30 mouse cellular contexts compared by ENCODE assay signal in the genomic region with DNA sequence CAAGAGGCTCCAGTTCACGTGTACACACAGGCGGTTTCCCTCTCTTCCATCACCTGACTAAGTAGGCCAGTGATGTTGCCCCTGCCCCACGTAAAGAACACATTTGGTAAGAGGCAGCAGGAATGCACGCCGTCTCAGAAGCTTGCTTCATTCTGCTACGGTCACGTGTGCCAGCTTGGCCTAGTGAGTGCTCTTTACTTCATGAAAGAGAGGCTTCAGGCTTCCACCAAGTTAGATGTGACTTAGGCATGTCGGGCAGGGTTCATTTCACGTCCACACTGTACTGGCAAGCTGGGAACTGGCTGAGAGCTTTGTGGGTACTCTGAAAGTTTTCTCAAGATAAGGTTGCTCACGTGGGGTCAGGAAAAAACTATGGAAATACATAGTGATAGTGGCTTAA. TPM values are rescaled to one million over a fixed set of nuclear protein-coding genes. Genes with fewer than 3 reads are reported as not detected.
"Had no signal": no experiment of that assay in that cellular context is flagged by ENCODE, and none has a peak within 500 bp of the region (broad histone marks: within the 10 kb centered on the region; RNA-seq: fewer than 3 reads in every experiment).

No protein-coding gene starts in this region.

- DNase-seq: kidney, adult 11 months; kidney, adult 8-10 months; kidney, postnatal 10 days; kidney, postnatal 36 days; layer of hippocampus, postnatal 36 days; liver, embryonic 13.5 days; midbrain, embryonic 14.5 days; right cerebral cortex, adult 18-20 months; right cerebral cortex, postnatal 25 days; spleen, adult 18-20 months; thymus, adult 18-20 months; thymus, postnatal 4 days had no signal

- H3K27me3 ChIP-seq: intestine, embryonic 15.5 days; kidney, embryonic 15.5 days; liver, embryonic 13.5 days; lung, embryonic 15.5 days; stomach, embryonic 15.5 days had no signal

- ATAC-seq: intestine, embryonic 15.5 days had no signal

- H3K36me3 ChIP-seq: lung, embryonic 15.5 days had no signal

- H3K27ac ChIP-seq: intestine, embryonic 15.5 days; kidney, embryonic 15.5 days; left cerebral cortex, adult 2 months; liver, embryonic 13.5 days; lung, embryonic 15.5 days; macrophage; stomach, embryonic 15.5 days had no signal

- H3K4me2 ChIP-seq: intestine, embryonic 15.5 days; kidney, embryonic 15.5 days; liver, embryonic 13.5 days; lung, embryonic 15.5 days; midbrain, embryonic 11.5 days; stomach, embryonic 15.5 days had no signal

- H3K4me3 ChIP-seq: intestine, embryonic 15.5 days; kidney, embryonic 15.5 days; left cerebral cortex, adult 2 months; liver, embryonic 13.5 days; lung, embryonic 15.5 days; stomach, embryonic 15.5 days had no signal

- H3K9me3 ChIP-seq: intestine, embryonic 15.5 days; kidney, embryonic 15.5 days; liver, embryonic 13.5 days; lung, embryonic 15.5 days; stomach, embryonic 15.5 days had no signal

- H3K9ac ChIP-seq: intestine, embryonic 15.5 days; kidney, embryonic 15.5 days; liver, embryonic 13.5 days; lung, embryonic 15.5 days; stomach, embryonic 15.5 days had no signal

- H3K4me1 ChIP-seq: intestine, embryonic 15.5 days; kidney, embryonic 15.5 days; lung, embryonic 15.5 days; stomach, embryonic 15.5 days had no signal

RNA-seq across cellular contexts. Expression of a gene that starts 32.9 kb away (rescaled TPM):
- total RNA-seq: layer of hippocampus, adult 8-10 months; layer of hippocampus, postnatal 10 days; left cerebral cortex, adult 2 months; left cerebral cortex, postnatal 10 days; liver, adult 2 months; megakaryocyte-erythroid progenitor cell, adult 5-6 weeks; midbrain, postnatal 0 days had no signal
- polyA plus RNA-seq: intestine, embryonic 15.5 days; limb, embryonic 11.5 days; liver, adult 2 months; liver, embryonic 13.5 days; liver, embryonic 16.5 days; lung, embryonic 15.5 days; macrophage; midbrain, embryonic 11.5 days; midbrain, embryonic 14.5 days; midbrain, postnatal 0 days; neural tube, embryonic 11.5 days; stomach, embryonic 15.5 days had no signal

RNA-seq across cellular contexts. Expression of a gene that starts 59.5 kb away (rescaled TPM):
- total RNA-seq: layer of hippocampus, adult 8-10 months; layer of hippocampus, postnatal 10 days; layer of hippocampus, postnatal 36 days; left cerebral cortex, adult 2 months; left cerebral cortex, postnatal 10 days; left cerebral cortex, postnatal 36 days; liver, adult 2 months; megakaryocyte-erythroid progenitor cell, adult 5-6 weeks; midbrain, postnatal 0 days had no signal
- polyA plus RNA-seq: intestine, embryonic 15.5 days; kidney, embryonic 15.5 days; limb, embryonic 11.5 days; liver, adult 2 months; liver, embryonic 13.5 days; liver, embryonic 16.5 days; lung, embryonic 15.5 days; midbrain, embryonic 11.5 days; midbrain, embryonic 14.5 days; midbrain, postnatal 0 days; neural tube, embryonic 11.5 days; neural tube, embryonic 14.5 days; stomach, embryonic 15.5 days had no signal
